Comparison of ENCODE assay signal across 24 mouse cellular contexts in the genomic region with DNA sequence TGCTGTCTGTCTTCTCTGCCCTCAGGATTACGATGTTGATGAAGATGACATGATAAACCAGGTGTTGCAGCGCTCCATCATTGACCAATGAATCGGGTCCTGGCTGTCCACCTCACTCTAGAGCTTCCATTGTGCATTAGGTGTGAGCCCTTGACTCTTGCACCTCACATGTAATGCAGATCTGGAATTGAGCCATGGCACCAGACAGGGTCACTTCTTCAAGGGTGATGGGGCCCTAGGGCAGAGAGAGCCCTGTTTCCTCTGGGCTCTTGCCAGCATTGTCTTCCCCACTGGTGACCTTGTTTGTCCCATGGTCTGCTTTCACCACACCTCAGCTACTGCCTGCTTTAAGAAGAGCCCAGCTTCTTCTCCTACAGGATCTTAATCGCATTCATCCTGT. TPM values are rescaled to one million over a fixed set of nuclear protein-coding genes. Genes with fewer than 3 reads are reported as not detected.
DNase-seq lines count a peak whose midpoint lies in the region; ATAC-seq and TF ChIP-seq lines count a peak whose summit lies in the region.
"Had no signal": no experiment of that assay in that cellular context is flagged by ENCODE, and none has a peak within 500 bp of the region (broad histone marks: within the 10 kb centered on the region; RNA-seq: fewer than 3 reads in every experiment).

No protein-coding gene starts in this region.

- peak; percentile 10 to 49 for DNase-seq in adrenal gland, adult (ENCODE audit: inconsistent age in 2 of 2, low spot score in 1 of 2)
- DNase-seq in adrenal gland, adult 8-10 months, result no peak
- DNase-seq in gastrocnemius, adult 2 months, result peak; percentile 14
- no peak for DNase-seq in gastrocnemius, postnatal 10 days
- DNase-seq: adrenal gland, adult 2 months; adrenal gland, postnatal 14 days; adrenal gland, postnatal 36 days; B cell, adult 2 months; cerebellum, adult 11-12 months; cerebellum, adult 2 months; cerebellum, adult 9-10 months; cerebellum, postnatal 25 days; forebrain, postnatal 0 days had no signal

- no peak for ATAC-seq in heart, embryonic 13.5 days (ENCODE audit: extremely low read depth, insufficient number of reproducible peaks, low FRiP score, low TSS enrichment)
- ATAC-seq in heart, embryonic 12.5 days (ENCODE audit: insufficient number of reproducible peaks, low FRiP score), result no peak
- ATAC-seq: activated CD4-positive, CD25-positive, alpha-beta regulatory T cell, adult 4 months; CD4-positive, CD25-positive, alpha-beta regulatory T cell, adult 4 months; forebrain, embryonic 13.5 days; forebrain, embryonic 15.5 days; forebrain, postnatal 0 days; Patski had no signal

- H3K36me3 ChIP-seq in heart, embryonic 13.5 days, result peaks cover 96% of the 10 kb centered on the region
- peaks cover 78% of the 10 kb centered on the region for H3K36me3 ChIP-seq in heart, embryonic 12.5 days

- WGBS in heart, embryonic 13.5 days, result 90% methylated on average over 4 of the region's 4 CpGs
- 91% methylated on average over 4 of the region's 4 CpGs for WGBS in heart, embryonic 12.5 days

- H3K27ac ChIP-seq in gastrocnemius, adult 2 months, result peak overlapping the region; percentile 68; the same call in 1 of the 2 replicates
- H3K27ac ChIP-seq in heart, embryonic 13.5 days (replicated peaks), result 0 out of 2 replicates have a peak overlapping the region, but pooled peaks have one; percentile 34
- H3K27ac ChIP-seq in heart, embryonic 12.5 days (ENCODE audit: poor library complexity, severe bottlenecking), result no peak overlapping the region
- H3K27ac ChIP-seq: embryonic facial prominence, embryonic 10.5 days; embryonic facial prominence, embryonic 12.5 days; forebrain, embryonic 13.5 days; forebrain, embryonic 15.5 days had no signal

- no peak overlapping the region for H3K4me3 ChIP-seq in gastrocnemius, adult 2 months
- H3K4me3 ChIP-seq in heart, embryonic 13.5 days, result no peak overlapping the region
- H3K4me3 ChIP-seq in heart, embryonic 12.5 days, result no peak overlapping the region
- H3K4me3 ChIP-seq: embryonic facial prominence, embryonic 10.5 days; embryonic facial prominence, embryonic 12.5 days; forebrain, embryonic 13.5 days; forebrain, embryonic 15.5 days had no signal

- H3K4me1 ChIP-seq in heart, embryonic 13.5 days, result peaks cover 21% of the 10 kb centered on the region
- H3K4me1 ChIP-seq in heart, embryonic 12.5 days (replicated peaks), result peaks cover 16% of the 10 kb centered on the region
- H3K4me1 ChIP-seq: embryonic facial prominence, embryonic 10.5 days; embryonic facial prominence, embryonic 12.5 days; forebrain, embryonic 13.5 days; forebrain, embryonic 15.5 days had no signal

- no peak overlapping the region for H3K4me2 ChIP-seq in heart, embryonic 13.5 days
- no peak overlapping the region for H3K4me2 ChIP-seq in heart, embryonic 12.5 days
- H3K4me2 ChIP-seq: embryonic facial prominence, embryonic 12.5 days; forebrain, embryonic 13.5 days; forebrain, embryonic 15.5 days had no signal

- intact Hi-C loops in gastrocnemius, adult 2 months (cut with DNase I), result loop anchor here (5.0 kb wide), 1 partner anchor 92 kb away; the partner anchor contains the start of gene Slc9a8

- H3K27me3 ChIP-seq in heart, embryonic 13.5 days (replicated peaks), result no peaks in the 10 kb centered on the region
- no peaks in the 10 kb centered on the region for H3K27me3 ChIP-seq in heart, embryonic 12.5 days (replicated peaks)
- H3K27me3 ChIP-seq: CH12.LX; embryonic facial prominence, embryonic 12.5 days; forebrain, embryonic 13.5 days; forebrain, embryonic 15.5 days; Patski had no signal

- TF ChIP-seq CTCF in gastrocnemius, adult 2 months (IDR thresholded peaks at IDR 0.05), result no peak

- no peak overlapping the region for H3K9ac ChIP-seq in heart, embryonic 13.5 days
- H3K9ac ChIP-seq in heart, embryonic 12.5 days, result no peak overlapping the region
- H3K9ac ChIP-seq: embryonic facial prominence, embryonic 12.5 days; forebrain, embryonic 13.5 days; forebrain, embryonic 15.5 days; forebrain, postnatal 0 days had no signal

- no peaks in the 10 kb centered on the region for H3K9me3 ChIP-seq in heart, embryonic 13.5 days
- no peaks in the 10 kb centered on the region for H3K9me3 ChIP-seq in heart, embryonic 12.5 days (replicated peaks)
- H3K9me3 ChIP-seq: embryonic facial prominence, embryonic 10.5 days; embryonic facial prominence, embryonic 12.5 days; forebrain, embryonic 13.5 days; forebrain, embryonic 15.5 days; G1E had no signal

RNA-seq across cellular contexts. Expression of gene Spata2, which starts 22.0 kb away (rescaled TPM):
- 10 to 100 TPM; 34.8 to 49.8 (median 38.9) TPM for total RNA-seq in adrenal gland, adult 8-10 months (2022)
- total RNA-seq in gastrocnemius, adult 2 months (2021), result 10 to 100 TPM; 18.4 to 18.9 TPM
- 10 to 100 TPM; 14.9 to 15.6 TPM for total RNA-seq in gastrocnemius, postnatal 10 days (2021)
- 13.5 and 14.6 TPM in 2 replicates for polyA plus RNA-seq in heart, embryonic 13.5 days (2015; fragmentation: Nextera tagmentation; extraction: Ambion mirVana)
- polyA plus RNA-seq in heart, embryonic 12.5 days (2016; fragmentation: Nextera tagmentation; extraction: Ambion mirVana), result 14.6 and 15.4 TPM in 2 replicates

RNA-seq across cellular contexts. Expression of gene Rnf114, which starts 22.2 kb away (rescaled TPM):
- total RNA-seq in adrenal gland, adult 8-10 months (2022), result 100 to 1,000 TPM in 2 of 4 experiments, 10 to 100 TPM in 2; 74.5 to 110 (median 100) TPM
- total RNA-seq in gastrocnemius, adult 2 months (2021), result 10 to 100 TPM; 40.0 to 40.9 TPM
- total RNA-seq in gastrocnemius, postnatal 10 days (2021), result 10 to 100 TPM; 16.8 to 18.3 TPM
- 58.0 and 65.0 TPM in 2 replicates for polyA plus RNA-seq in heart, embryonic 13.5 days (2015; fragmentation: Nextera tagmentation; extraction: Ambion mirVana)
- 61.4 and 62.9 TPM in 2 replicates for polyA plus RNA-seq in heart, embryonic 12.5 days (2016; fragmentation: Nextera tagmentation; extraction: Ambion mirVana)

RNA-seq across cellular contexts. Expression of gene Snai1, which starts 23.4 kb away (rescaled TPM):
- total RNA-seq in adrenal gland, adult 8-10 months (2022), result 1 to 10 TPM; 6.5 to 9.1 (median 7.6) TPM
- 1 to 10 TPM; 1.1 to 1.2 TPM for total RNA-seq in gastrocnemius, adult 2 months (2021)
- total RNA-seq in gastrocnemius, postnatal 10 days (2021), result 1 to 10 TPM; 3.9 to 5.7 TPM
- polyA plus RNA-seq in heart, embryonic 13.5 days (2015; fragmentation: Nextera tagmentation; extraction: Ambion mirVana), result 17.3 and 17.6 TPM in 2 replicates
- polyA plus RNA-seq in heart, embryonic 12.5 days (2016; fragmentation: Nextera tagmentation; extraction: Ambion mirVana), result 18.8 and 21.4 TPM in 2 replicates
- total RNA-seq: G1E had no signal
- polyA plus RNA-seq: activated CD4-positive, CD25-positive, alpha-beta regulatory T cell, adult 4 months; G1E had no signal

Comparison
In these comparisons a context has a peak if more than half of its experiments do, and no peak if none do; other contexts are left out.
1. DNase-seq: peak in adrenal gland, adult (2 of 2) and gastrocnemius, adult 2 months (single experiment); none in adrenal gland, adult 8-10 months (single experiment) and gastrocnemius, postnatal 10 days (single experiment).